Mouse (Mus musculus): ENCODE measurements around the gene Mfsd2b.
"Not testable (repeated sequence)": the region's sequence is repeated elsewhere in the genome, so short reads cannot be mapped to it uniquely, and the experiment has no call there.

Mfsd2b gene

GRCm38 (mm10) chr12:4874161-4874927 is at the start of gene Mfsd2b:
Gene Mfsd2b, minus strand, starts transcription at chr12:4874359.
- peak; percentile 68 for DNase-seq

GRCm38 (mm10) chr12:4917805-4918591 is 43.8 kb upstream of the Mfsd2b start:
- peak; percentile 53 for DNase-seq

- peak; percentile 96 for DNase-seq
Measured at GRCm38 (mm10) chr12:4916994-4917804, 43.0 kb upstream of the Mfsd2b start, which contains the start of gene Atad2b. Gene Atad2b, plus strand, starts transcription at chr12:4917353.

- DNase-seq = no peak
Measured at GRCm38 (mm10) chr12:4914944-4915343, 40.8 kb upstream of the Mfsd2b start.

- DNase-seq = no peak
Measured at GRCm38 (mm10) chr12:4914441-4914840, 40.3 kb upstream of the Mfsd2b start.

- peak; percentile 70 for DNase-seq
Measured at GRCm38 (mm10) chr12:4911716-4912115, 37.6 kb upstream of the Mfsd2b start.

GRCm38 (mm10) chr12:4910496-4910895 is 36.3 kb upstream of the Mfsd2b start:
- peak; percentile 23 for DNase-seq

- DNase-seq = no peak
Measured at GRCm38 (mm10) chr12:4908391-4908790, 34.2 kb upstream of the Mfsd2b start.

- DNase-seq = peak; percentile 93
Measured at GRCm38 (mm10) chr12:4906951-4907906, 33.1 kb upstream of the Mfsd2b start, which contains the start of gene Ubxn2a. Gene Ubxn2a, minus strand, starts transcription at chr12:4907705.

- DNase-seq = no peak
Measured at GRCm38 (mm10) chr12:4906476-4906875, 32.3 kb upstream of the Mfsd2b start.

GRCm38 (mm10) chr12:4905946-4906345 is 31.8 kb upstream of the Mfsd2b start:
- DNase-seq = no peak

- no peak for DNase-seq
Measured at GRCm38 (mm10) chr12:4898024-4898423, 23.9 kb upstream of the Mfsd2b start.

GRCm38 (mm10) chr12:4889891-4890290 is 15.7 kb upstream of the Mfsd2b start:
- no peak for DNase-seq

GRCm38 (mm10) chr12:4889251-4889650 is 15.1 kb upstream of the Mfsd2b start:
- DNase-seq = no peak

GRCm38 (mm10) chr12:4888739-4889138 is 14.6 kb upstream of the Mfsd2b start:
- DNase-seq = no peak

GRCm38 (mm10) chr12:4886581-4886980 is 12.4 kb upstream of the Mfsd2b start:
- DNase-seq = not testable (repeated sequence)

- no peak for DNase-seq
Measured at GRCm38 (mm10) chr12:4885062-4885461, 10.9 kb upstream of the Mfsd2b start.

GRCm38 (mm10) chr12:4882086-4882485 is 7.9 kb upstream of the Mfsd2b start:
- DNase-seq = no peak

GRCm38 (mm10) chr12:4879048-4879447 is 4.9 kb upstream of the Mfsd2b start:
- no peak for DNase-seq

GRCm38 (mm10) chr12:4878296-4878783 is 4.2 kb upstream of the Mfsd2b start:
- no peak for DNase-seq

GRCm38 (mm10) chr12:4875623-4876022 is 1.5 kb upstream of the Mfsd2b start:
- no peak for DNase-seq

- DNase-seq = no peak
Measured at GRCm38 (mm10) chr12:4873531-4873930, 628 bp downstream of the Mfsd2b start.

Data from kidney, adult 11 months (tissue).